Mouse (Mus musculus) limb, embryonic 15.5 days (tissue): Measurements from ENCODE around the gene 4930404N11Rik. TPM values are rescaled to one million over a fixed set of nuclear protein-coding genes. Genes with fewer than 3 reads are reported as not detected.
A peak's percentile ranks its signal among the peaks of the same experiment; 100 is the strongest.

Experiments
- ATAC-seq: fragments of 200-750 bp; cut with Nextera tagmentation; 2 replicates; pipeline ENCODE4 v1.8.0; 2017; ENCODE audit warnings: low read depth, moderate TSS enrichment; ENCODE audit not compliant: insufficient number of reproducible peaks, low FRiP score, low TSS enrichment
- H3K27ac ChIP-seq: fragments of 300-500 bp; sonication (generic); 2 replicates; pipeline ENCODE4 v1.5.1; 2015; ENCODE audit warnings: moderate library complexity, mild to moderate bottlenecking, inconsistent platforms
- H3K27me3 ChIP-seq: fragments of 300-500 bp; sonication (generic); 2 replicates; pipeline ENCODE4 v1.6.1; 2015; ENCODE audit warnings: inconsistent platforms
- H3K36me3 ChIP-seq: fragments of 300-500 bp; sonication (generic); 2 replicates; pipeline ENCODE4 v1.6.1; 2015; ENCODE audit warnings: inconsistent platforms
- H3K4me1 ChIP-seq: fragments of 300-500 bp; sonication (generic); 2 replicates; pipeline ENCODE4 v1.6.1; 2015; ENCODE audit warnings: inconsistent platforms
- H3K4me2 ChIP-seq: fragments of 300-500 bp; sonication (generic); 2 replicates; pipeline ENCODE4 v1.6.1; 2015; ENCODE audit warnings: mild to moderate bottlenecking, inconsistent platforms
- H3K4me3 ChIP-seq: fragments of 300-500 bp; sonication (generic); 2 replicates; pipeline ENCODE4 v1.5.1; 2015; ENCODE audit warnings: mild to moderate bottlenecking, inconsistent platforms
- H3K9ac ChIP-seq: fragments of 300-500 bp; sonication (generic); 2 replicates; pipeline ENCODE4 v1.6.1; 2015; ENCODE audit warnings: inconsistent platforms
- H3K9me3 ChIP-seq: fragments of 300-500 bp; sonication (generic); 2 replicates; pipeline ENCODE4 v1.6.1; 2016; ENCODE audit warnings: inconsistent platforms
- WGBS: fragments of 180-500 bp; shearing (Covaris S2); methylation state at CpG from one replicate; pipeline ENCODE4 v1.1.7; 2015; 5-methylcytosine and 5-hydroxymethylcytosine counted together
- polyA plus RNA-seq: library from polyadenylated mRNA; unstranded; fragments of >200 nt; fragmentation: Nextera tagmentation; extraction: Ambion mirVana; gene quantifications from 2 replicates; pipeline ENCODE4 v1.2.1, GENCODE M21; 2015

4930404N11Rik gene
- polyA plus RNA-seq, 1 experiment from 2014 or later = 0.60 TPM

DNA sequence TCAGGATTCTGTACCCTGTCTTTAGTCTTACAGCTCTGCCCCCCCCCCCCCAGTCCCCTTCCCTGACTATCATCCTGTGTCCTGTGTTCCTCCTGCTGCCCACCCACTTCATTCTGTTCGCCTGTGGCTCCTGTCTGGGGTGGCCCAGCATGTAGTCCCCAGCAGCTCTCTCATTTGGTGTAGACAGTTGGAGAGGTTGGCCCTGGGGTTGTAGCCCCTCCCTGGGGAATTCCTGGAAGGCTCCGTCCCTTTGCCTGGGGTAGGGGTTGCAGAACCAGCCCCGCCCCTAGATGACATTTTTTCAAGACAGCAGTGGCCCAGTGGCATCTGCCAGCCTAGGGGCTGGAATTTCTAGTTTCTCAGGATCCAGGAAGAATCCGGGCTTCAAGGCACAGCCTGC is 7.4 kb downstream of the 4930404N11Rik start:
- H3K4me3 ChIP-seq = peak overlapping the region; percentile 76
- peaks cover 10% of the 10 kb centered on the region; the same call in 1 of the 2 replicates for H3K36me3 ChIP-seq
- H3K27ac ChIP-seq = 0 out of 2 replicates have a peak overlapping the region, but pooled peaks have one; percentile 7
- H3K9me3 ChIP-seq = no peaks in the 10 kb centered on the region
- ATAC-seq = no peak
- 30% methylated on average over 4 of the region's 4 CpGs for WGBS
- peaks cover 38% of the 10 kb centered on the region for H3K4me1 ChIP-seq
- peaks cover 11% of the 10 kb centered on the region for H3K27me3 ChIP-seq
- H3K9ac ChIP-seq = peak overlapping the region; percentile 84; the same call in 1 of the 2 replicates
- H3K4me2 ChIP-seq = peak overlapping the region; percentile 97

- Histone ChIP-seq H3K4me1 (peaks cover 31% of the 10 kb centered on the region), H3K27ac (peak within 1 kb of the TSS; percentile 38; the same call in 1 of the 2 replicates), H3K9ac (peak within 1 kb of the TSS; percentile 84), H3K4me3 (peak within 1 kb of the TSS; percentile 76), H3K36me3 (0 out of 2 replicates have a peak, but pooled peaks cover 7% of the 10 kb centered on the region), H3K4me2 (peak within 1 kb of the TSS; percentile 97), H3K9me3 (no peaks in the 10 kb centered on the region), H3K27me3 (0 out of 2 replicates have a peak, but pooled peaks cover 3% of the 10 kb centered on the region)
- ATAC-seq = peak; percentile 78
- 2% methylated on average over 78 of the region's 79 CpGs for WGBS
Measured at GRCm38 (mm10) chr10:81356991-81357844, 8.4 kb downstream of the 4930404N11Rik start, which contains the start of gene Mfsd12. Gene Mfsd12, plus strand, starts transcription at chr10:81357491.

DNA sequence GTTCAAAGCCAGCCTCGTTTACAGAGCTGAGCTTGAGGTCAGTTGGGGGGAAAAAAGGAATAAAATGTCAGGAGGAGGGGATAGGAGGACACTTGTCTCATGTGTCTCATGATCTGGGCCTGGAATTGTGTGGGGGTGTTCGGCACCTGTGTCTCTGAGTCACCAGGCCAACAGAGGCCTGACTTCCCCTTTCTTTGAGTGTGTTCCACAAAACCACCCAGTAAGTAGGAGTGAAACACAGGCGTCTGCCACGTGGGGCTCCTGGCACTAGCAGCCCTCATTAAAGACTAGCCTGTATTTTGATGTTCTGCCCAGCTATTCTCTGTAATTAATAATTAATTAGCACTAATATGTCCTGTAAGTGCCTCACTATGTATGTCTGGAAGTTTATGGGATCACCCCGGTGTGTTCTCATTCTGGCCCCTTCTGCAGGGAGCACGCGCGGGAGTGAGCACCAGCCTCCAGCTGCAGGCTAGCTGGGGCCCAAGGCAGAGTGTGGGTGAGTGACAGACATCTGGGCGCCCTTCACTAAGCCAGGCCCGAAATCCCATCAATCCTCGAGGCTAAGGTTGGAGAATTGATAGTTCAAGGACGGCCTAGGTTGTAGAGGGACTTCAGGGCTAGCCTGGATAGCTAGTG is 9.1 kb downstream of the 4930404N11Rik start:
- peak overlapping the region; percentile 76; the same call in 1 of the 2 replicates for H3K4me3 ChIP-seq
- no peak overlapping the region for H3K9ac ChIP-seq
- 36% methylated on average over 12 of the region's 12 CpGs for WGBS

GRCm38 (mm10) chr10:81355533-81355932 is 10.1 kb downstream of the 4930404N11Rik start:
- H3K4me2 ChIP-seq = no peak overlapping the region
- H3K9me3 ChIP-seq = no peaks in the 10 kb centered on the region
- 78% methylated on average over 4 of the region's 4 CpGs for WGBS
- H3K9ac ChIP-seq = no peak overlapping the region
- H3K4me3 ChIP-seq = no peak overlapping the region
- 0 out of 2 replicates have a peak, but pooled peaks cover 3% of the 10 kb centered on the region for H3K27me3 ChIP-seq
- 0 out of 2 replicates have a peak, but pooled peaks cover 6% of the 10 kb centered on the region for H3K36me3 ChIP-seq
- H3K27ac ChIP-seq = no peak overlapping the region
- ATAC-seq = no peak
- peaks cover 27% of the 10 kb centered on the region for H3K4me1 ChIP-seq

More for the DNA sequence above, 9.1 kb downstream of the 4930404N11Rik start:
- Histone ChIP-seq H3K4me1 (peaks cover 31% of the 10 kb centered on the region), H3K36me3 (0 out of 2 replicates have a peak, but pooled peaks cover 7% of the 10 kb centered on the region), H3K27ac (no peak overlapping the region), H3K4me2 (peak overlapping the region; percentile 97), H3K27me3 (0 out of 2 replicates have a peak, but pooled peaks cover 3% of the 10 kb centered on the region), H3K9me3 (no peaks in the 10 kb centered on the region)
- no peak for ATAC-seq

- Histone ChIP-seq H3K27ac (no peak overlapping the region), H3K9me3 (no peaks in the 10 kb centered on the region), H3K4me2 (no peak overlapping the region), H3K36me3 (0 out of 2 replicates have a peak, but pooled peaks cover 3% of the 10 kb centered on the region), H3K9ac (no peak overlapping the region), H3K4me3 (no peak overlapping the region), H3K4me1 (peaks cover 27% of the 10 kb centered on the region), H3K27me3 (0 out of 2 replicates have a peak, but pooled peaks cover 3% of the 10 kb centered on the region)
- 62% methylated on average over 9 of the region's 9 CpGs for WGBS
- ATAC-seq = no peak
Measured at GRCm38 (mm10) chr10:81354738-81355477, 10.7 kb downstream of the 4930404N11Rik start.

GRCm38 (mm10) chr10:81351678-81352291 is 13.8 kb downstream of the 4930404N11Rik start:
- 0 out of 2 replicates have a peak, but pooled peaks cover 3% of the 10 kb centered on the region for H3K27me3 ChIP-seq
- H3K4me2 ChIP-seq = no peak overlapping the region
- H3K36me3 ChIP-seq = peaks cover 14% of the 10 kb centered on the region
- H3K9ac ChIP-seq = no peak overlapping the region
- WGBS = 19% methylated on average over 9 of the region's 9 CpGs
- no peak for ATAC-seq
- 0 out of 2 replicates have a peak overlapping the region, but pooled peaks have one; percentile 33 for H3K27ac ChIP-seq
- no peak overlapping the region for H3K4me3 ChIP-seq
- peaks cover 30% of the 10 kb centered on the region for H3K4me1 ChIP-seq
- H3K9me3 ChIP-seq = no peaks in the 10 kb centered on the region

DNA sequence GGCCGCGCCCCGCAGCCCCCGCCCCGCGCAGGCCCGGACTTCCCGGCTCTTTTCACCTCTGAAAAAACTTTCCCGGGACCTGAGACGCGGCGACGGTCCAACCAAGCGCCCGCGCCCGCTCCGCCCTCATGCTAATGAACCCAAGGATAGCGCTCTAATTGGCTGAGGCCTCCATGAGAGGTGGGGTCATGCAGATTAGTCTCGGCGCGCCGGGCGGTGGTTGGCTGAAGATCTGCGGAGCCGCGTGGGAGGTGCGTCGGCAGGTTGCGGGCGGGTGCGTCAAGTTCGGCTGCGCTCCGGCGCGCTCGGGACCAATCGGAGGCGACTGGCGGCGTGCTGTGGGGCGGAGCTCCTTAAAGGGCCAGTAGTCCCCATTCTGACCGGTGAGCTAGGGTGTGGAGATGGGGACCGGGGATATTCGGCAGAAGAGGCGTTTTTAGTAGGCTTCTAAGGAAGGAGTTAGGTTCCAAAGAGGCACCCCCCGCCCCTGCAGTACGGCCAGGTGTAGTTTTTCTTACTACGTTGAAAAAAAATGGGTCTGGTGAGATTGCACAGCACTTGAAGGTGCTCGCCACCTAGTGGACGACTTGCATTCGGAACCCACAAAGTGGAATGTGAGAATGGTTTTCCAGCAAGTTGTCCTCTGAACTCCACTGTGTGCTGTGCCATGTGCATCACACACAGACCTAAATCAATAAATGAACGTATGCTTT is 15.1 kb downstream of the 4930404N11Rik start, which contains the start of gene Hmg20b:
Gene Hmg20b, minus strand, starts transcription at position 130 of the 713 bp plus-strand sequence.
- peak; percentile 95 for ATAC-seq
- Histone ChIP-seq H3K4me1 (peaks cover 32% of the 10 kb centered on the region), H3K27me3 (peaks cover 3% of the 10 kb centered on the region; the same call in 1 of the 2 replicates), H3K36me3 (peaks cover 16% of the 10 kb centered on the region), H3K9ac (peak within 1 kb of the TSS; percentile 78), H3K27ac (peak within 1 kb of the TSS; percentile 78), H3K4me3 (peak within 1 kb of the TSS; percentile 79), H3K4me2 (peak within 1 kb of the TSS; percentile 84), H3K9me3 (no peaks in the 10 kb centered on the region)
- under 1% methylated on average over 54 of the region's 54 CpGs for WGBS

DNA sequence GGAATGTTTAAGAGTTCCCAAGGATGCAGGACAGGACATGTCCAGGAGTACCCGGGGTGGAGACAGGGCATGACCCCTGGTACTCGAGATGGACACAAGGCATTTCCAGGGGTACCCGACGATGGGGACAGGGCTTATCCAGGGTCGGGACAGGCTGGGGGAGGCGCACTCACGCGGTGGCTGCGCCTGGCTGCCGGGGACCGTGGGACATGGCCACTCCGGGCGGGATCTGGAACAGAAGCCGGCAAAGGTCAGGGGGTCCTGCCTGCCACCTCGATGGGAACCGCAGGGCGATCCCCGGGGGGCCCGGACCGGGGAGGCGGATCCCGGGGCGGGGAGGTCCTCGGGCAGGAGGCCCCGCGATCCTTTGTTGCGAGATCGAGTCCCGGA is 15.7 kb downstream of the 4930404N11Rik start:
- ATAC-seq = peak; percentile 12; the same call in 1 of the 2 replicates
- Histone ChIP-seq H3K9me3 (no peaks in the 10 kb centered on the region), H3K4me1 (peaks cover 32% of the 10 kb centered on the region), H3K27me3 (peaks cover 9% of the 10 kb centered on the region), H3K4me3 (peak overlapping the region; percentile 79), H3K27ac (peak overlapping the region; percentile 77), H3K36me3 (peaks cover 19% of the 10 kb centered on the region), H3K4me2 (peak overlapping the region; percentile 84), H3K9ac (peak overlapping the region; percentile 78)
- WGBS = under 1% methylated on average over 29 of the region's 29 CpGs

DNA sequence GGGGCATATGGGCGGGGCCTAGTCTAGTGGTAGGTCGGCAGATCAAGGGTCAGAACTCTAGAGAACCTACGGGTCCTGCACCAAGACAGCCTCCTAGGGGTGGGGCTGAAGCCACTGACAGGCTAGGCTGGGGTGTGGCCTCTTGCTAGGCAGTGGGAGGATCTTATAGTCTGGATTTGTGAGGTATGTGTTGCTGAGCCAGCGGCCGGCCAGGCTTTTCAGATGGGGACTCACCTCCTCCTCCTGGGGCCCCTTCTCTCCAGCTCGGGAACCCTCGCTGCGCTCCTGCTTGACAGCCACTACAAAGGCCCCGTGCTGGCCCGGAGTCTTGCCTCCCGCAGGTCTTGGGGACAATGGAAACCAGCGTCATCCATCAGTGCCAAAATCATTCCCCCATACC is 16.5 kb downstream of the 4930404N11Rik start:
- H3K4me1 ChIP-seq = peaks cover 32% of the 10 kb centered on the region
- ATAC-seq = no peak

GRCm38 (mm10) chr10:81346453-81347067 is 19.1 kb downstream of the 4930404N11Rik start:
- peaks cover 41% of the 10 kb centered on the region for H3K4me1 ChIP-seq
- H3K36me3 ChIP-seq = peaks cover 19% of the 10 kb centered on the region
- H3K27me3 ChIP-seq = peaks cover 41% of the 10 kb centered on the region
- H3K9ac ChIP-seq = peak overlapping the region; percentile 28; the same call in 1 of the 2 replicates
- ATAC-seq = no peak
- no peaks in the 10 kb centered on the region for H3K9me3 ChIP-seq
- peak overlapping the region; percentile 33 for H3K4me3 ChIP-seq
- WGBS = 12% methylated on average over 50 of the region's 55 CpGs
- peak overlapping the region; percentile 49 for H3K4me2 ChIP-seq
- H3K27ac ChIP-seq = 0 out of 2 replicates have a peak overlapping the region, but pooled peaks have one; percentile 50

More for the DNA sequence above, 16.5 kb downstream of the 4930404N11Rik start:
- 0 out of 2 replicates have a peak overlapping the region, but pooled peaks have one; percentile 77 for H3K27ac ChIP-seq
- H3K4me3 ChIP-seq = peak overlapping the region; percentile 79
- peak overlapping the region; percentile 84 for H3K4me2 ChIP-seq
- H3K36me3 ChIP-seq = peaks cover 19% of the 10 kb centered on the region
- peaks cover 16% of the 10 kb centered on the region for H3K27me3 ChIP-seq
- WGBS = 7% methylated on average over 12 of the region's 12 CpGs
- no peaks in the 10 kb centered on the region for H3K9me3 ChIP-seq
- H3K9ac ChIP-seq = peak overlapping the region; percentile 78; the same call in 1 of the 2 replicates
